Mouse (Mus musculus) CH12.LX (cell line): ENCODE results near the gene Sart3. TPM values are rescaled to one million over a fixed set of nuclear protein-coding genes. Genes with fewer than 3 reads are reported as not detected.
A peak's percentile ranks its signal among the peaks of the same experiment; 100 is the strongest.

ENCODE experiments used
- DNase-seq: peaks from one replicate; pipeline ENCODE4 v3.0.0-alpha.2; 2013; ENCODE audit errors: extremely low read depth
- H3K27ac ChIP-seq: 2 replicates; pipeline ENCODE4 v1.5.1; 2012; ENCODE audit warnings: low read depth, mild to moderate bottlenecking, control low read depth, moderate library complexity; ENCODE audit not compliant: insufficient read depth
- H3K27me3 ChIP-seq: replicated peaks from 2 replicates; pipeline ENCODE3; 2012; ENCODE audit warnings: inconsistent platforms
- H3K36me3 ChIP-seq, 2 experiments: replicated peaks in 1 of 2; 2 replicates each; pipeline versions ENCODE3 to v1.6.1; 2012; ENCODE audit warnings: inconsistent platforms in 1 of 2, low read length in 1 of 2, mild to moderate bottlenecking in 1 of 2, mixed read lengths in 1 of 2, moderate library complexity in 1 of 2; ENCODE audit not compliant: control insufficient read depth in 1 of 2, insufficient read depth in 1 of 2
- H3K4me1 ChIP-seq, 2 experiments: 2 replicates each; pipeline ENCODE4 v1.6.1; 2012; ENCODE audit warnings: inconsistent platforms in 1 of 2, moderate library complexity in 1 of 2; ENCODE audit not compliant: insufficient read depth in 2 of 2, control insufficient read depth in 1 of 2
- H3K4me2 ChIP-seq: 2 replicates; pipeline ENCODE4 v1.6.1; 2012; ENCODE audit warnings: low read depth, mild to moderate bottlenecking, control low read depth; ENCODE audit not compliant: poor library complexity, insufficient read depth, severe bottlenecking
- H3K4me3 ChIP-seq, 3 experiments: fragments of 150-350 bp in 1 of 3; sonication (generic) in 1 of 3; replicated peaks in 1 of 3; 2 replicates each; pipeline versions ENCODE3 to v1.5.1; 2011 to 2012; ENCODE audit warnings: low read depth in 2 of 3, low read length in 2 of 3, mild to moderate bottlenecking in 2 of 3, moderate library complexity in 2 of 3, control low read depth in 1 of 3, improper control_type of control experiment in 1 of 3, inconsistent platforms in 1 of 3, mixed read lengths in 1 of 3; ENCODE audit not compliant: poor library complexity in 1 of 3
- H3K79me2 ChIP-seq: replicated peaks from 2 replicates; pipeline ENCODE4 v1.6.1; 2012; ENCODE audit warnings: mild to moderate bottlenecking, moderate library complexity; ENCODE audit not compliant: control insufficient read depth, poor library complexity, insufficient read depth, severe bottlenecking; ENCODE audit errors: extremely low read depth
- H3K9ac ChIP-seq: 2 replicates; pipeline ENCODE4 v1.6.1; 2012; ENCODE audit warnings: low read depth, mild to moderate bottlenecking, control low read depth, moderate library complexity; ENCODE audit not compliant: insufficient read depth
- H3K9me3 ChIP-seq: replicated peaks from 2 replicates; pipeline ENCODE3; 2012; ENCODE audit warnings: low read length, inconsistent platforms, mixed read lengths
- CHD1 ChIP-seq: IDR thresholded peaks from 2 replicates; pipeline ENCODE4 v1.6.1; 2012; ENCODE audit warnings: low read depth, low read length, improper control_type of control experiment, inconsistent platforms
- CHD2 ChIP-seq: IDR thresholded peaks from 2 replicates; pipeline ENCODE4 v1.6.1; 2011; ENCODE audit warnings: low read length, improper control_type of control experiment
- CTCF ChIP-seq, 2 experiments: IDR thresholded peaks in 1 of 2; conservative IDR thresholded peaks in 1 of 2; 2 replicates each; pipeline ENCODE4 v1.5.1; 2011 to 2012; ENCODE audit warnings: low read depth in 2 of 2, low read length in 2 of 2, improper control_type of control experiment in 1 of 2, inconsistent platforms in 1 of 2, mild to moderate bottlenecking in 1 of 2, moderate library complexity in 1 of 2
- E2F4 ChIP-seq: IDR thresholded peaks from 2 replicates; pipeline ENCODE4 v1.6.1; 2011; ENCODE audit warnings: low read depth, low read length, improper control_type of control experiment; ENCODE audit not compliant: insufficient replicate concordance
- ELF1 ChIP-seq: IDR thresholded peaks from 2 replicates; pipeline ENCODE4 v1.6.1; 2014; ENCODE audit warnings: low read depth, mild to moderate bottlenecking, inconsistent platforms, low read length, improper control_type of control experiment
- EP300 ChIP-seq: IDR thresholded peaks from 2 replicates; pipeline ENCODE4 v1.6.1; 2011; ENCODE audit warnings: low read length, improper control_type of control experiment
- ETS1 ChIP-seq: conservative IDR thresholded peaks from 2 replicates; pipeline ENCODE4 v1.6.1; 2012; ENCODE audit warnings: low read depth, mild to moderate bottlenecking, inconsistent platforms, low read length, improper control_type of control experiment, moderate library complexity
- GABPA ChIP-seq: IDR thresholded peaks from 2 replicates; pipeline ENCODE4 v1.6.1; 2012; ENCODE audit warnings: low read depth, low read length, improper control_type of control experiment, inconsistent platforms; ENCODE audit not compliant: insufficient replicate concordance
- HCFC1 ChIP-seq: IDR thresholded peaks from 2 replicates; pipeline ENCODE4 v1.6.1; 2012; ENCODE audit warnings: low read depth, mild to moderate bottlenecking, inconsistent platforms, low read length, improper control_type of control experiment
- IRF4 ChIP-seq: IDR thresholded peaks from 2 replicates; pipeline ENCODE4 v1.6.1; 2014; ENCODE audit warnings: low read depth, mild to moderate bottlenecking, inconsistent platforms, low read length, improper control_type of control experiment
- JUN ChIP-seq: IDR thresholded peaks from 2 replicates; pipeline ENCODE4 v1.6.1; 2011; ENCODE audit warnings: low read depth, mild to moderate bottlenecking, low read length, improper control_type of control experiment, moderate library complexity; ENCODE audit not compliant: insufficient read depth
- JUND ChIP-seq: conservative IDR thresholded peaks from 2 replicates; pipeline ENCODE4 v1.6.1; 2011; ENCODE audit warnings: low read depth, low read length, improper control_type of control experiment
- KAT2A ChIP-seq: IDR thresholded peaks from 2 replicates; pipeline ENCODE4 v1.6.1; 2012; ENCODE audit warnings: low read length, improper control_type of control experiment, inconsistent platforms; ENCODE audit not compliant: insufficient replicate concordance
- MAFK ChIP-seq: IDR thresholded peaks from 2 replicates; pipeline ENCODE4 v1.6.1; 2011; ENCODE audit warnings: low read length, improper control_type of control experiment; ENCODE audit not compliant: insufficient replicate concordance
- MAZ ChIP-seq: IDR thresholded peaks from 2 replicates; pipeline ENCODE4 v1.6.1; 2012; ENCODE audit warnings: low read depth, mild to moderate bottlenecking, inconsistent platforms, low read length, improper control_type of control experiment, moderate library complexity
- MEF2A ChIP-seq: IDR thresholded peaks from 2 replicates; pipeline ENCODE4 v1.6.1; 2014; ENCODE audit warnings: low read depth, mild to moderate bottlenecking, inconsistent platforms, low read length, improper control_type of control experiment, borderline replicate concordance
- MXI1 ChIP-seq: IDR thresholded peaks from 2 replicates; pipeline ENCODE4 v1.6.1; 2011; ENCODE audit warnings: mild to moderate bottlenecking, low read depth, low read length, improper control_type of control experiment
- PAX5 ChIP-seq: IDR thresholded peaks from 2 replicates; pipeline ENCODE4 v1.6.1; 2012; ENCODE audit warnings: low read length, inconsistent platforms, mixed read lengths
- POLR2A ChIP-seq: IDR thresholded peaks from 2 replicates; pipeline ENCODE4 v1.6.1; 2011; ENCODE audit warnings: low read depth, mild to moderate bottlenecking, improper control_type of control experiment, low read length
- RAD21 ChIP-seq: IDR thresholded peaks from 2 replicates; pipeline ENCODE4 v1.6.1; 2011; ENCODE audit warnings: low read depth, mild to moderate bottlenecking, low read length, improper control_type of control experiment, moderate library complexity
- RCOR1 ChIP-seq: conservative IDR thresholded peaks from 2 replicates; pipeline ENCODE4 v1.6.1; 2012; ENCODE audit warnings: low read depth, mild to moderate bottlenecking, inconsistent platforms, low read length, improper control_type of control experiment
- SIN3A ChIP-seq: IDR thresholded peaks from 2 replicates; pipeline ENCODE4 v1.6.1; 2012; ENCODE audit warnings: low read length, improper control_type of control experiment, inconsistent platforms
- SMC3 ChIP-seq: IDR thresholded peaks from 2 replicates; pipeline ENCODE4 v1.6.1; 2011; ENCODE audit warnings: low read depth, low read length, improper control_type of control experiment
- TBP ChIP-seq: conservative IDR thresholded peaks from 2 replicates; pipeline ENCODE4 v1.6.1; 2011; ENCODE audit warnings: low read depth, low read length, improper control_type of control experiment
- UBTF ChIP-seq: IDR thresholded peaks from 2 replicates; pipeline ENCODE4 v1.6.1; 2012; ENCODE audit warnings: low read depth, mild to moderate bottlenecking, inconsistent platforms, low read length, improper control_type of control experiment, moderate library complexity
- USF1 ChIP-seq: IDR thresholded peaks from 2 replicates; pipeline ENCODE4 v1.6.1; 2014; ENCODE audit warnings: low read depth, mild to moderate bottlenecking, inconsistent platforms, low read length, improper control_type of control experiment
- USF2 ChIP-seq: conservative IDR thresholded peaks from 2 replicates; pipeline ENCODE4 v1.6.1; 2011; ENCODE audit warnings: low read depth, low read length, improper control_type of control experiment
- ZC3H11A ChIP-seq: IDR thresholded peaks from 2 replicates; pipeline ENCODE4 v1.6.1; 2012; ENCODE audit warnings: low read depth, mild to moderate bottlenecking, inconsistent platforms, low read length, improper control_type of control experiment
- ZKSCAN1 ChIP-seq: IDR thresholded peaks from 2 replicates; pipeline ENCODE4 v1.6.1; 2012; ENCODE audit warnings: low read depth, inconsistent platforms, low read length, improper control_type of control experiment, borderline replicate concordance
- ZNF384 ChIP-seq: IDR thresholded peaks from 2 replicates; pipeline ENCODE4 v1.6.1; 2012; ENCODE audit warnings: low read depth, low read length, improper control_type of control experiment, inconsistent platforms
- dilution Hi-C: fragments of 300-500 bp; cut with MboI; formaldehyde crosslinking; loops from 2 replicates; pipeline ENCODE4 v1.14.3; 2020; ENCODE audit warnings: low sequenced_read_pairs; ENCODE audit not compliant: extremely low pct_unique_long_range_greater_than_20kb, extremely low pct_ligation_motif_present
- in situ Hi-C: fragments of 300-500 bp; cut with MboI; formaldehyde crosslinking; loops from 3 replicates; pipeline ENCODE4 v1.14.3; 2019; ENCODE audit warnings: low sequenced_read_pairs, low pct_ligation_motif_present, low pct_unique_long_range_greater_than_20kb, mixed read lengths
- polyA plus RNA-seq: library from polyadenylated mRNA; unstranded; fragments of >175 nt; gene quantifications from 2 replicates; pipeline ENCODE4 v1.2.1, GENCODE M21; 2012; ENCODE audit warnings: low read depth; ENCODE audit not compliant: insufficient read length
- total RNA-seq, 2 experiments: library from RNA; depleted of rRNA; stranded (reverse); fragments of 300-350 nt in 1 of 2; fragments of >200 nt in 1 of 2; gene quantifications; 2 replicates each; pipeline ENCODE4 v1.2.3; 2012 to 2014

The Sart3 gene
- total and polyA plus RNA-seq, 3 experiments: 28.8 to 104 (median 67.0) TPM

DNA sequence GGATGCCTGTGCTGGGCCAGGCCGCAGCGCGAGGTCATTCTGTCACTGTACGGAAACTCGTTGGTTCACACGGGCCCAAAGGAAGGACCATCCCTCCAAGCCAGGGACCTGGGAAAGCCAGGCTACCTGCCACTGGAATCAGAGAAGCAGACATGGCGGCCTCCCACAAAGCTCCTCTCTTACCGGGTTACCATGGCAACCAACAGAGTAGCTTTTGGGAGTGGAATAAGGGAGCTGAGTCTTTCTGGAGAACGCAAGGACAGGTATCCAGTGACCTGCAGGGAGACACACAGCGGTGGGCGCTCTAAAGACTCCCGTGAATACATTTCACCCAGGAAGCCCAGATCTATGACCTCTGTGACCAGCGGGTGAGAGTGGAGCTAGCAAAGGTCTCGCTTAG is 46.3 kb upstream of the Sart3 start:
- dilution Hi-C loops (no loop called here), in situ Hi-C loops (loop anchor here (10.0 kb wide), 1 partner anchor 454 kb away; no protein-coding TSS in a partner anchor)
- TF ChIP-seq MXI1 (no peak), CTCF (conservative IDR thresholded peaks at IDR 0.05 in 1 of 2, IDR thresholded peaks at IDR 0.05 in 1 of 2; ENCODE audit: low read depth in 2 of 2, low read length in 2 of 2) (no peak), RCOR1 (no peak), UBTF (no peak), MAZ (no peak), ELF1 (no peak), JUND (no peak), USF1 (no peak), CHD1 (no peak), KAT2A (no peak), TBP (no peak), USF2 (no peak), JUN (no peak), ZC3H11A (no peak), HCFC1 (no peak)
- no peak for DNase-seq
- Histone ChIP-seq H3K9ac (no peak overlapping the region), H3K4me3 (no peak overlapping the region), H3K27ac (no peak overlapping the region), H3K9me3 (peaks cover 11% of the 10 kb centered on the region), H3K27me3 (no peaks in the 10 kb centered on the region), H3K36me3 (peaks cover 6 to 33% of the 10 kb centered on the region in 2 experiments), H3K4me2 (no peak overlapping the region), H3K79me2 (no peaks in the 10 kb centered on the region), H3K4me1 (peaks cover 9 to 29% of the 10 kb centered on the region in 2 experiments; a peak in 3 of 4 replicates)

DNA sequence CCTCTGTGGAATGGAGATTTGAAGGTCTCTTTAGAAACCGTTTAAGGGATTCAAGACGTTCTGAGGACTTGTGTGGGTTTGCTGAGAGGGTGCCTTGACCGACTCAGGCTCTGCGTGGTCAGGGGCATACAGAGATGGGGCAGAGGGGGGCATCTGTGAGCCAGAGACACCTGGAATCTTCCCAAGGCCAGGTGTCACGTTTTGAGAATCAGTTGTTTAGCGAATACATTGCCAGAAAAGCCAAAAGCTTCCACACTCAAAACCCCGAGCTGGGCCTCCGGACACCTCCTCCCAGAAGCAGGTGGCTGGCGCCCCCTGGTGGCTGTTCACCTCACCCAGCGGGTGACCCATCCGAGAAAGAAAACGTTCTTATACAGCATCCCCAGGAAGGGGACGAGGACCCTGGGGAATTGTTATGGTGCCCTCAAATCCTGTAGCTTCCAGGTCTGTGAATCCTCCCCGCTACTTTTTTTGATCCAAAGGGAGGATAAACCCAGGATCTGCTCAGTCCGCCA is 43.4 kb upstream of the Sart3 start:
- Histone ChIP-seq H3K36me3 (peaks cover 6 to 22% of the 10 kb centered on the region in 2 experiments), H3K4me1 (peaks cover 9 to 36% of the 10 kb centered on the region in 2 experiments; a peak in 3 of 4 replicates), H3K27me3 (no peaks in the 10 kb centered on the region), H3K27ac (peak overlapping the region; percentile 82), H3K9me3 (peaks cover 12% of the 10 kb centered on the region), H3K9ac (peak overlapping the region; percentile 38), H3K79me2 (no peaks in the 10 kb centered on the region), H3K4me2 (peak overlapping the region; percentile 67), H3K4me3 (peak overlapping the region; percentile 5 to 41 (median 21))
- DNase-seq: peak; percentile 88
- in situ Hi-C loops: loop anchor here (10.0 kb wide), 1 partner anchor 451 kb away; no protein-coding TSS in a partner anchor
- dilution Hi-C loops: no loop called here
- peak; percentile 37; the same call in 1 of the 2 replicates for TF ChIP-seq ELF1
- peak; percentile 60; the same call in 1 of the 2 replicates for TF ChIP-seq MXI1
- TF ChIP-seq MEF2A: 0 out of 2 replicates have a peak, but pooled peaks have one; percentile 36
- TF ChIP-seq HCFC1: peak; percentile 34; the same call in 1 of the 2 replicates
- no peak for TF ChIP-seq E2F4
- TF ChIP-seq KAT2A: no peak
- TF ChIP-seq IRF4: peak; percentile 59
- TF ChIP-seq ZKSCAN1: no peak
- no peak for TF ChIP-seq GABPA
- TF ChIP-seq MAFK: no peak
- peak; percentile 28; the same call in 1 of the 2 replicates for TF ChIP-seq EP300
- TF ChIP-seq UBTF: no peak
- peak; percentile 23; the same call in 1 of the 2 replicates for TF ChIP-seq ETS1
- TF ChIP-seq POLR2A: peak; percentile 36; the same call in 1 of the 2 replicates
- TF ChIP-seq PAX5: no peak
- TF ChIP-seq RAD21: peak; percentile 90
- peak; percentile 80; the same call in 1 of the 2 replicates for TF ChIP-seq SIN3A
- peak; percentile 83 to 96 for TF ChIP-seq CTCF (conservative IDR thresholded peaks at IDR 0.05 in 1 of 2, IDR thresholded peaks at IDR 0.05 in 1 of 2; ENCODE audit: low read depth in 2 of 2, low read length in 2 of 2)
- peak; percentile 94 for TF ChIP-seq SMC3
- peak; percentile 85 for TF ChIP-seq ZC3H11A
- TF ChIP-seq ZNF384: no peak
- no peak for TF ChIP-seq USF2
- TF ChIP-seq CHD2: no peak
- TF ChIP-seq TBP: no peak
